Mouse (Mus musculus): ENCODE results near the gene Exoc1.
A peak's percentile ranks its signal among the peaks of the same experiment; 100 is the strongest.

The Exoc1 gene

DNA sequence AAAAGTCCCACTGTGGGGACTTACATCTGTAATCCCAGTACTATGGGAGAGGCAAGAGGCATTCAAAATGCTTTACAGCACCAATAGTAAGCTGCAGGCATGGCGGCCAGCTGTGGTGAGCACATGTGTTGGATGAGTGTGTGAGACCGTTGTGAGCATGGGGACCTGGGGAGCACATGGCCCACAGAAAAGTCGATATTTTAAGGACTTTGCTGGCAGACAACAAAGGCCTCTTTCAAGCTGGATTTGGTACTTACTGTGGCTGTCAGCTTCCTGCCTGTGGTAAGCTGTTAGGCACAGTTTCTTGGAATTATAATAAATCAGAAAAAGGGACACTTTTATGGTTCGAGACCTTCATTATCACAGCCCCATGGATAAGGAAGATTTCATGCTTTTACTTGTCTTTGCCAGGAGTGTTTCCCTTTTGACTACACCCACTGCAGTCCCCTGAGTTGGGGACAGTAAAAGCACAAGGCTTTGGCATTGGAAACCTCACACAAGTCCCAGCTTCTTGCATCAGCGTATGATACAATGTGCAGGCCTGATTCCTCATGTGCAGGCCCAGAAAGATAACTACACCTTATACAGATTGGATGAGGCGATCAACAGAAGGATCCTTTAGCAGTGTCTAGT lies 83.9 kb downstream of the Exoc1 start:
- no peak for DNase-seq

DNA sequence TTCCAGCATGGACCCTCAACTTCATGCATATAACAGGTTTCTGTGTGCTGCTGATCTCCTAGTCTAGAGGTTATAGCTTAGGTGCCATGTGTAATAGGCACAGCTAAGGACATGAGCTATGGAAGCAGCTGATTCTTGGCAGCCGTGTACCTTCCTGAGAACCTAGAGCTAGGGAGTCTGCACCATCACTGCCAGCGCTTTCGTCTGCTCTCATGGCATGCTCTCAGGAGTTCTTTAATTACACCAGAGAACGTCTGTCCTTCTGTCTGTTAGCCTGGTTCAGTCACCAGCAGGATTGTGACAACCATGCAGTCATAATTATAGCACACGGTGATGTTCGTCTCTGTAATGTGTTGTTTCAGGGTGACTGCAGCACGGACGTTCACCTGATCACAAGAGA lies 86.2 kb downstream of the Exoc1 start:
- DNase-seq, result peak; percentile 21

DNA sequence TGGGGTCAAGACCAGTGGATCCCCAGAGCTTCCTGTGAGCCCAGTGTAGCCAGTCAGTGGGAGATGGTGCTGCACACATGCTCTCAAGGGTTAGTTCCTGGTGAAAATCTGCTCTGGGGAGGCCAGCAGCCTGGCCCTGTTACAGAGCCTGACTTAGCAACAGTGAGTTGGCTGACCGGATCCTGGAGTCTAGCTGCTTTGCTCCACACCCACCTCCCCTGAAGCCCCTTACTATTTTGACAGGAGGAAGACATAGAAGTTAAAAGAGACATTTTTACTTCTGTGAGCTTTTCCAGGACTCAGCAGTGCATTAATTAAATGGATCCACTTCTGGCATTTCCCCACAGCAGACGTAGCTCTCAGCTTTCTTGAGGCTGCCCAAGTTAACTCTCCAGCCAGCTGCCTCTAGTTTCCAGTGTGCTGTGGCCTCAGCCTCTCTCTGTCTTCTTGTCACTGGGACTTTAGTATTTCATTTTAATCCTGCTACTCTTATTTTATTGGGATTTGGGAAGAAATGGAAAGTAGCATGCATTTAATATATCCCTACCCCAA lies 87.2 kb downstream of the Exoc1 start:
- peak; percentile 22 for DNase-seq

DNA sequence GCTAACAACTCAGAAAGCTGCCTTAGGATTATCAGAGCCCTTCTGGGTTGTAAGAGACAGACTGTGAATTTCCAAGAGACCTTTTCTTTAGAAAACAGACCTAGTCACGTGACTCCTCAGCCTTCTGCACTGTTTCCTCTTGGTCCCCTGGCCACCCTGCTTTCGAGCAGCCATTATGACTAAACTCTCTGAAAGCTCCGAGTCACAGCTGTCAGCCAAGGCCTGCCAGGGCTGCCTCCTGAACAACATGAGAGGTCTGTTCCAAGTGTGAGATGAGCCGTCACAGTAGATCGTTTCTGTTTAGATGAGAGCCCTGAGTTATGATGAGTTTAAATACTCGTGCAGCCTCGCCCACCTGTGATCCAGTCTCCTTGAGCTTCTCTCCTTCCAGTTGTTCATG lies 89.6 kb downstream of the Exoc1 start:
- DNase-seq, result no peak
